Mouse (Mus musculus): ENCODE data around the gene Olfr371. TPM values are rescaled to one million over a fixed set of nuclear protein-coding genes. Genes with fewer than 3 reads are reported as not detected.
A peak's percentile ranks its signal among the peaks of the same experiment; 100 is the strongest.

The Olfr371 gene
- polyA plus RNA-seq (2012; rRNA removed) = not detected in 2 replicates
- polyA plus RNA-seq (2014; fragmentation: Nextera tagmentation; extraction: Ambion mirVana) = not detected in 2 replicates

- Histone ChIP-seq H3K36me3 (replicated peaks; ENCODE audit: control insufficient read depth, insufficient read depth, low read depth) (no peaks in the 10 kb centered on the region), H3K9me3 (ENCODE audit: control insufficient read depth, low read length) (no peaks in the 10 kb centered on the region), H3K27me3 (ENCODE audit: control insufficient read depth, insufficient read depth, low read length) (no peaks in the 10 kb centered on the region), H3K9ac (replicated peaks) (no peak within 1 kb of the TSS), H3K4me2 (ENCODE audit: low read depth) (no peak within 1 kb of the TSS), H3K27ac (no peak within 1 kb of the TSS), H3K4me3 (ENCODE audit: insufficient read depth in 1 of 2, low read depth in 2 of 2, low read length in 2 of 2) (no peak within 1 kb of the TSS), H3K4me1 (replicated peaks; ENCODE audit: control insufficient read depth in 2 of 2, insufficient read depth in 2 of 2, low read length in 1 of 2) (no peaks in the 10 kb centered on the region; a peak in 1 of 4 replicates)
- no peak for TF ChIP-seq CTCF (IDR thresholded peaks at IDR 0.05; ENCODE audit: low read depth)
- TF ChIP-seq EP300 (IDR thresholded peaks at IDR 0.05; ENCODE audit: low read depth) = no peak
- 20% methylated on average over 1 of the region's 1 CpGs for WGBS (ENCODE audit: insufficient replicate concordance)
- no peak for DNase-seq (ENCODE audit: low read depth in 3 of 3, low spot score in 3 of 3)
- ATAC-seq (ENCODE audit: insufficient read depth) = no peak
These were observed at the start of gene Olfr371 for GRCm38 (mm10) chr8:85225688-85226087. Gene Olfr371 (plus strand): TSS chr8:85225988.

DNA sequence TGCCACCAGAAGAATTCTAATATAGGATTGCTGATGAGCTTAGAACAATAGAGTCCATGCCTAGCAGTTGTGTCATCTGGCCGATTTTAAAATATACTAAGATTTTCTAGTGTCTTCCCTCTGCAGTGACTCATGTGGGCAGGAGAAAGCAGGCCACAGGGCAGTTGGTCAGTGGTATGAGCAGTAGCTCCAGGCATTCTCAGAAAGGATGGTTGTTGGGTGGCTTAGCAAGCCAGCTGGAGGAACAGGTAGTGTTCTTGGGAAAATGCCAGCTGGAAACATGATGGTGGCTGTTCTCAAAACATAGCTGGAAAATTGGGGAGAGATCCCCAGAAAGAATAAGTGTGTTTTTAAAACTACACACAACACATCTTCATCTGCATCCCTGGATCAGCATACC lies 33.4 kb upstream of the Olfr371 start:
- Histone ChIP-seq H3K36me3 (replicated peaks; ENCODE audit: control insufficient read depth, insufficient read depth, low read depth) (no peaks in the 10 kb centered on the region), H3K4me3 (ENCODE audit: insufficient read depth in 1 of 2, low read depth in 2 of 2, low read length in 2 of 2) (no peak overlapping the region), H3K4me1 (replicated peaks; ENCODE audit: control insufficient read depth in 2 of 2, insufficient read depth in 2 of 2, low read length in 1 of 2) (no peaks in the 10 kb centered on the region), H3K9me3 (ENCODE audit: control insufficient read depth, low read length) (no peaks in the 10 kb centered on the region), H3K9ac (replicated peaks) (no peak overlapping the region), H3K27ac (no peak overlapping the region), H3K4me2 (ENCODE audit: low read depth) (no peak overlapping the region), H3K27me3 (ENCODE audit: control insufficient read depth, insufficient read depth, low read length) (no peaks in the 10 kb centered on the region)
- TF ChIP-seq CTCF (IDR thresholded peaks at IDR 0.05; ENCODE audit: low read depth) (no peak), EP300 (IDR thresholded peaks at IDR 0.05; ENCODE audit: low read depth) (no peak)
- no peak for DNase-seq (ENCODE audit: low read depth in 3 of 3, low spot score in 3 of 3)
- WGBS (ENCODE audit: insufficient replicate concordance) = 45% methylated on average over 1 of the region's 1 CpGs
- ATAC-seq (ENCODE audit: insufficient read depth) = no peak

DNA sequence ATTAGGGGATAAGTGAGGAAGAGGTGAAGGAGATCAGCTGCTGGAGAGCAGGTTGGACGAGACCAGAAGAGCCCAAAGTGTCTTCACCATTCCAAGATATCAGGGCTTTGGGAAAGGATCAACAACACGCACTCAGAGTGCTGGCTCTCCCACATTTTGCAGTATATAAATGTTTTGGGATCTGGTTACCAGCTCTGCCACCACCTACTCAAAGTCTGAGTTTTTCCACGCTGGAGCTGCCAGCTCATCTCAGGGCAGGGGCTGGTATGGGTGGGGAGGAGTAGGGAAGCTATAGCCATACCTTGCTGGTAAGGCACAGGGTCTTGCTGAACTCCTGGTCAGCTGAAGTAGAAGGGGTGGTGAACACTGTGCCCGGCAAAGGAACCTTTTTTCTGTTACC lies 5.6 kb upstream of the Olfr371 start:
- no peak for TF ChIP-seq EP300 (IDR thresholded peaks at IDR 0.05; ENCODE audit: low read depth)
- no peak for TF ChIP-seq CTCF (IDR thresholded peaks at IDR 0.05; ENCODE audit: low read depth)
- WGBS (ENCODE audit: insufficient replicate concordance) = 50% methylated on average over 4 of the region's 4 CpGs
- H3K9me3 ChIP-seq (ENCODE audit: control insufficient read depth, low read length) = no peaks in the 10 kb centered on the region
- H3K4me1 ChIP-seq (replicated peaks; ENCODE audit: control insufficient read depth in 2 of 2, insufficient read depth in 2 of 2, low read length in 1 of 2) = no peaks in the 10 kb centered on the region; a peak in 2 of 4 replicates
- H3K27ac ChIP-seq = no peak overlapping the region
- ATAC-seq (ENCODE audit: insufficient read depth) (no peak), DNase-seq (ENCODE audit: low read depth in 3 of 3, low spot score in 3 of 3) (no peak)
- no peak overlapping the region for H3K4me2 ChIP-seq (ENCODE audit: low read depth)
- no peak overlapping the region for H3K9ac ChIP-seq (replicated peaks)
- no peaks in the 10 kb centered on the region for H3K27me3 ChIP-seq (ENCODE audit: control insufficient read depth, insufficient read depth, low read length)
- H3K4me3 ChIP-seq (ENCODE audit: insufficient read depth in 1 of 2, low read depth in 2 of 2, low read length in 2 of 2) = no peak overlapping the region
- H3K36me3 ChIP-seq (replicated peaks; ENCODE audit: control insufficient read depth, insufficient read depth, low read depth) = no peaks in the 10 kb centered on the region

DNA sequence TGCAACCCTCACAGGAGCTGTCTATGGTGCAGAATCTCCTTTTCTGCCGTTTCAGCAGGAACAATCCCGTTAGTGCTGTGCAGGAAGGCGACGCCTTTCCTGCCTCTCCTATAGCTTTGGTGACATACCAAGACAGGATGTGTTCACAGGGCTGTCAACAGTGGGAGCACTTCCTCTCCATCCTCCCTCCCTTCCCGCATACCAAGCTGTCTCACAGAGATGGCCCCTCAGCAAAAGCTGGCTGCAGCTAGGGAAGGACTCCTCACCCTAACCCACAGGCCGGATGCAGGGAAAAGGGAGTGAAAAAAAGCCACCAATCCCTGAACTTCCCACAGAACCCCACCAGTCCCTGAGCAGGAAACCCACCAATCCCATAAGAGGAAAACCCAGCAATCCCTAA lies 4.8 kb upstream of the Olfr371 start:
- H3K4me1 ChIP-seq (replicated peaks; ENCODE audit: control insufficient read depth in 2 of 2, insufficient read depth in 2 of 2, low read length in 1 of 2) = no peaks in the 10 kb centered on the region; a peak in 2 of 4 replicates
- no peak overlapping the region for H3K9ac ChIP-seq (replicated peaks)
- H3K4me3 ChIP-seq (ENCODE audit: insufficient read depth in 1 of 2, low read depth in 2 of 2, low read length in 2 of 2) = no peak overlapping the region
- ATAC-seq (ENCODE audit: insufficient read depth) (peak; percentile 69), DNase-seq (ENCODE audit: low read depth in 3 of 3, low spot score in 3 of 3) (no peak)
- no peaks in the 10 kb centered on the region for H3K36me3 ChIP-seq (replicated peaks; ENCODE audit: control insufficient read depth, insufficient read depth, low read depth)
- H3K27me3 ChIP-seq (ENCODE audit: control insufficient read depth, insufficient read depth, low read length) = no peaks in the 10 kb centered on the region
- H3K4me2 ChIP-seq (ENCODE audit: low read depth) = no peak overlapping the region
- no peaks in the 10 kb centered on the region for H3K9me3 ChIP-seq (ENCODE audit: control insufficient read depth, low read length)
- TF ChIP-seq EP300 (IDR thresholded peaks at IDR 0.05; ENCODE audit: low read depth) (no peak), CTCF (IDR thresholded peaks at IDR 0.05; ENCODE audit: low read depth) (no peak)
- no peak overlapping the region for H3K27ac ChIP-seq
- WGBS (ENCODE audit: insufficient replicate concordance) = 10% methylated on average over 6 of the region's 6 CpGs

DNA sequence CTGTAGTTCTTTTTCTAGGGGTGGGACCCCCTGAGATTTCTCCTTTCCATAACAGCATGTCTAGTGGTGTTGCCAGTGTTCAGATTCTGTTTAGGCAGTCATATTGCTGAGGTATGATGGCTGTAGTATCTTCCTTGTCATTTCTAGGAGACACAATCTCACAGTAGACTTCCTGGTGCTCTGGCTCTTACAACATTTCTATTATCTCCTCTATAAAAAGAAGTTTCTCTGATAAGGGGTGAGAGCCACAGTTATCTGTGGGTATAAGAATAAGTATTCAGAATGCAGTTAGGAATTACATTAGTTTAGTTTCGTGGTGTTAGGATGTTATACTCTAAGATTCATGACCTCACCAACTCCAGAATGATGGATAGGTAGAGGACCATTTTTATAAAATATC lies 1.5 kb downstream of the Olfr371 start:
- Histone ChIP-seq H3K4me2 (ENCODE audit: low read depth) (no peak overlapping the region), H3K27ac (no peak overlapping the region), H3K27me3 (ENCODE audit: control insufficient read depth, insufficient read depth, low read length) (no peaks in the 10 kb centered on the region), H3K4me1 (replicated peaks; ENCODE audit: control insufficient read depth in 2 of 2, insufficient read depth in 2 of 2, low read length in 1 of 2) (no peaks in the 10 kb centered on the region), H3K4me3 (ENCODE audit: insufficient read depth in 1 of 2, low read depth in 2 of 2, low read length in 2 of 2) (no peak overlapping the region), H3K36me3 (replicated peaks; ENCODE audit: control insufficient read depth, insufficient read depth, low read depth) (no peaks in the 10 kb centered on the region), H3K9ac (replicated peaks) (no peak overlapping the region), H3K9me3 (ENCODE audit: control insufficient read depth, low read length) (no peaks in the 10 kb centered on the region)
- TF ChIP-seq CTCF (IDR thresholded peaks at IDR 0.05; ENCODE audit: low read depth) = no peak
- no peak for TF ChIP-seq EP300 (IDR thresholded peaks at IDR 0.05; ENCODE audit: low read depth)
- WGBS (ENCODE audit: insufficient replicate concordance) = 31% methylated on average over 1 of the region's 1 CpGs
- no peak for DNase-seq (ENCODE audit: low read depth in 3 of 3, low spot score in 3 of 3)
- ATAC-seq (ENCODE audit: insufficient read depth) = no peak

Other genes starting within 250 kb of the Olfr371 start
- 8.3 and 10.5 TPM in 2 replicates for gene Junb, start 247.3 kb upstream of the Olfr371 start, polyA plus RNA-seq (2012; rRNA removed)
- 10.5 and 11.2 TPM in 2 replicates for gene Junb, start 247.3 kb upstream of the Olfr371 start, polyA plus RNA-seq (2014; fragmentation: Nextera tagmentation; extraction: Ambion mirVana)
- gene Hook2, start 235.4 kb upstream of the Olfr371 start, polyA plus RNA-seq (2012; rRNA removed) = 2.3 and 4.3 TPM in 2 replicates
- 3.2 and 4.3 TPM in 2 replicates for gene Hook2, start 235.4 kb upstream of the Olfr371 start, polyA plus RNA-seq (2014; fragmentation: Nextera tagmentation; extraction: Ambion mirVana)
- 0.02 TPM in 1 of 2 replicates, not detected in the other for gene Best2, start 211.5 kb upstream of the Olfr371 start, polyA plus RNA-seq (2012; rRNA removed)
- gene Best2, start 211.5 kb upstream of the Olfr371 start, polyA plus RNA-seq (2014; fragmentation: Nextera tagmentation; extraction: Ambion mirVana) = not detected in 2 replicates
- 83.4 and 85.3 TPM in 2 replicates for gene Asna1, start 200.7 kb upstream of the Olfr371 start, polyA plus RNA-seq (2012; rRNA removed)
- gene Asna1, start 200.7 kb upstream of the Olfr371 start, polyA plus RNA-seq (2014; fragmentation: Nextera tagmentation; extraction: Ambion mirVana) = 56.9 and 58.8 TPM in 2 replicates
- gene Trir, start 199.2 kb upstream of the Olfr371 start, polyA plus RNA-seq (2012; rRNA removed) = 74.0 and 100 TPM in 2 replicates
- gene Trir, start 199.2 kb upstream of the Olfr371 start, polyA plus RNA-seq (2014; fragmentation: Nextera tagmentation; extraction: Ambion mirVana) = 84.4 and 89.3 TPM in 2 replicates
- gene Tnpo2, start 189.1 kb upstream of the Olfr371 start, polyA plus RNA-seq (2012; rRNA removed) = 24.8 and 25.2 TPM in 2 replicates
- 9.9 and 10.2 TPM in 2 replicates for gene Tnpo2, start 189.1 kb upstream of the Olfr371 start, polyA plus RNA-seq (2014; fragmentation: Nextera tagmentation; extraction: Ambion mirVana)
- 8.9 and 13.5 TPM in 2 replicates for gene Fbxw9, start 165.9 kb upstream of the Olfr371 start, polyA plus RNA-seq (2012; rRNA removed)
- 5.7 and 6.0 TPM in 2 replicates for gene Fbxw9, start 165.9 kb upstream of the Olfr371 start, polyA plus RNA-seq (2014; fragmentation: Nextera tagmentation; extraction: Ambion mirVana)
- gene Gm5741, start 158.0 kb upstream of the Olfr371 start, polyA plus RNA-seq (2012; rRNA removed) = 0.29 TPM in 1 of 2 replicates, not detected in the other
- gene Gm5741, start 158.0 kb upstream of the Olfr371 start, polyA plus RNA-seq (2014; fragmentation: Nextera tagmentation; extraction: Ambion mirVana) = not detected in 2 replicates
- 19.6 and 21.5 TPM in 2 replicates for gene Dhps, start 154.2 kb upstream of the Olfr371 start, polyA plus RNA-seq (2012; rRNA removed)
- gene Dhps, start 154.2 kb upstream of the Olfr371 start, polyA plus RNA-seq (2014; fragmentation: Nextera tagmentation; extraction: Ambion mirVana) = 30.9 and 36.4 TPM in 2 replicates
- 40.6 and 51.8 TPM in 2 replicates for gene Wdr83os, start 145.2 kb upstream of the Olfr371 start, polyA plus RNA-seq (2012; rRNA removed)
- 61.8 and 71.5 TPM in 2 replicates for gene Wdr83os, start 145.2 kb upstream of the Olfr371 start, polyA plus RNA-seq (2014; fragmentation: Nextera tagmentation; extraction: Ambion mirVana)
- 21.2 and 26.0 TPM in 2 replicates for gene Wdr83, start 144.7 kb upstream of the Olfr371 start, polyA plus RNA-seq (2012; rRNA removed)
- gene Wdr83, start 144.7 kb upstream of the Olfr371 start, polyA plus RNA-seq (2014; fragmentation: Nextera tagmentation; extraction: Ambion mirVana) = 20.1 and 24.4 TPM in 2 replicates
- gene Man2b1, start 142.7 kb upstream of the Olfr371 start, polyA plus RNA-seq (2012; rRNA removed) = 15.2 and 19.5 TPM in 2 replicates
- 17.2 and 20.6 TPM in 2 replicates for gene Man2b1, start 142.7 kb upstream of the Olfr371 start, polyA plus RNA-seq (2014; fragmentation: Nextera tagmentation; extraction: Ambion mirVana)
- 0.64 and 0.87 TPM in 2 replicates for gene Zfp791, start 102.9 kb upstream of the Olfr371 start, polyA plus RNA-seq (2012; rRNA removed)
- 0.44 and 0.63 TPM in 2 replicates for gene Zfp791, start 102.9 kb upstream of the Olfr371 start, polyA plus RNA-seq (2014; fragmentation: Nextera tagmentation; extraction: Ambion mirVana)
- not detected in 2 replicates for gene Cks1brt, start 74.1 kb upstream of the Olfr371 start, polyA plus RNA-seq (2012; rRNA removed)
- not detected in 2 replicates for gene Cks1brt, start 74.1 kb upstream of the Olfr371 start, polyA plus RNA-seq (2014; fragmentation: Nextera tagmentation; extraction: Ambion mirVana)
- 44.4 and 71.7 TPM in 2 replicates for gene Orc6, start 73.6 kb downstream of the Olfr371 start, polyA plus RNA-seq (2012; rRNA removed)
- 108 and 109 TPM in 2 replicates for gene Orc6, start 73.6 kb downstream of the Olfr371 start, polyA plus RNA-seq (2014; fragmentation: Nextera tagmentation; extraction: Ambion mirVana)
- gene Vps35, start 73.8 kb downstream of the Olfr371 start, polyA plus RNA-seq (2012; rRNA removed) = 24.6 and 35.6 TPM in 2 replicates
- gene Vps35, start 73.8 kb downstream of the Olfr371 start, polyA plus RNA-seq (2014; fragmentation: Nextera tagmentation; extraction: Ambion mirVana) = 89.9 and 97.5 TPM in 2 replicates
- 33.0 and 42.1 TPM in 2 replicates for gene Mylk3, start 160.4 kb downstream of the Olfr371 start, polyA plus RNA-seq (2012; rRNA removed)
- 48.7 and 53.1 TPM in 2 replicates for gene Mylk3, start 160.4 kb downstream of the Olfr371 start, polyA plus RNA-seq (2014; fragmentation: Nextera tagmentation; extraction: Ambion mirVana)
- gene 4921524J17Rik, start 206.8 kb downstream of the Olfr371 start, polyA plus RNA-seq (2012; rRNA removed) = 5.4 and 7.0 TPM in 2 replicates
- gene 4921524J17Rik, start 206.8 kb downstream of the Olfr371 start, polyA plus RNA-seq (2014; fragmentation: Nextera tagmentation; extraction: Ambion mirVana) = 15.4 and 17.1 TPM in 2 replicates

Data from liver, embryonic 14.5 days (tissue).